Mouse (Mus musculus) cerebellum, postnatal 25 days (tissue): ENCODE results near the gene Scpep1.
"Not testable (repeated sequence)": the region's sequence is repeated elsewhere in the genome, so short reads cannot be mapped to it uniquely, and the experiment has no call there.

Source experiments
- DNase-seq, 2 experiments: peaks; one replicate each; pipeline ENCODE4 v3.0.0; 2021; ENCODE audit warnings: mixed read lengths in 2 of 2

The Scpep1 gene

GRCm38 (mm10) chr11:88908557-88909211 is 46.6 kb downstream of the Scpep1 start:
- peak; percentile 45 to 78 for DNase-seq

- DNase-seq: no peak
Measured at GRCm38 (mm10) chr11:88907886-88908285, 47.4 kb downstream of the Scpep1 start.

- no peak for DNase-seq
Measured at GRCm38 (mm10) chr11:88905621-88906020, 49.6 kb downstream of the Scpep1 start.

- no peak for DNase-seq
Measured at GRCm38 (mm10) chr11:88904080-88904479, 51.2 kb downstream of the Scpep1 start.

GRCm38 (mm10) chr11:88902762-88903161 is 52.5 kb downstream of the Scpep1 start:
- DNase-seq: no peak

- no peak for DNase-seq
Measured at GRCm38 (mm10) chr11:88901341-88901802, 53.9 kb downstream of the Scpep1 start.

GRCm38 (mm10) chr11:88899561-88899960 is 55.7 kb downstream of the Scpep1 start:
- no peak for DNase-seq

GRCm38 (mm10) chr11:88898380-88898763 is 56.9 kb downstream of the Scpep1 start:
- no peak for DNase-seq

GRCm38 (mm10) chr11:88897624-88898379 is 57.5 kb downstream of the Scpep1 start:
- no peak for DNase-seq

GRCm38 (mm10) chr11:88895800-88896232 is 59.4 kb downstream of the Scpep1 start:
- DNase-seq: peak; percentile 24 to 74

- DNase-seq: peak; percentile 42 to 47
Measured at GRCm38 (mm10) chr11:88895235-88895634, 60.0 kb downstream of the Scpep1 start.

GRCm38 (mm10) chr11:88894279-88894678 is 61.0 kb downstream of the Scpep1 start:
- not testable (repeated sequence) for DNase-seq

GRCm38 (mm10) chr11:88893501-88893900 is 61.8 kb downstream of the Scpep1 start:
- DNase-seq: not testable (repeated sequence)

- peak; percentile 19 to 36 for DNase-seq
Measured at GRCm38 (mm10) chr11:88892789-88893188, 62.5 kb downstream of the Scpep1 start.

GRCm38 (mm10) chr11:88891921-88892561 is 63.2 kb downstream of the Scpep1 start:
- peak; percentile 64 to 68 for DNase-seq

- peak; percentile 55 to 66 for DNase-seq
Measured at GRCm38 (mm10) chr11:88891446-88891845, 63.8 kb downstream of the Scpep1 start.

- peak; percentile 20 to 47 for DNase-seq
Measured at GRCm38 (mm10) chr11:88890904-88891303, 64.4 kb downstream of the Scpep1 start.

GRCm38 (mm10) chr11:88888996-88889395 is 66.3 kb downstream of the Scpep1 start:
- DNase-seq: no peak

- DNase-seq: no peak
Measured at GRCm38 (mm10) chr11:88884376-88885065, 70.7 kb downstream of the Scpep1 start.

GRCm38 (mm10) chr11:88878011-88878410 is 77.3 kb downstream of the Scpep1 start:
- DNase-seq: no peak
